14 mouse cellular contexts compared by ENCODE assay signal in genomic region chr1:18956276-18956675, GRCm38 (mm10).
"Had no signal": no experiment of that assay in that cellular context is flagged by ENCODE, and none has a peak within 500 bp of the region (broad histone marks: within the 10 kb centered on the region; RNA-seq: fewer than 3 reads in every experiment).

No protein-coding gene starts in this region.

- H3K27me3 ChIP-seq: midbrain, embryonic 12.5 days; stomach, embryonic 15.5 days had no signal

- H3K9me3 ChIP-seq: midbrain, embryonic 10.5 days; midbrain, embryonic 12.5 days; stomach, embryonic 15.5 days had no signal

- H3K9ac ChIP-seq: liver, embryonic 14.5 days; lung, embryonic 14.5 days; midbrain, embryonic 12.5 days; stomach, embryonic 15.5 days had no signal

- H3K4me1 ChIP-seq: midbrain, embryonic 10.5 days; midbrain, embryonic 12.5 days; stomach, embryonic 15.5 days had no signal

- H3K4me2 ChIP-seq: lung, embryonic 14.5 days; midbrain, embryonic 12.5 days; stomach, embryonic 15.5 days had no signal

- H3K27ac ChIP-seq: liver, embryonic 14.5 days; midbrain, embryonic 10.5 days; midbrain, embryonic 12.5 days; stomach, embryonic 15.5 days; stomach, postnatal 0 days had no signal

- H3K4me3 ChIP-seq: midbrain, embryonic 10.5 days; midbrain, embryonic 12.5 days; myocyte; stomach, embryonic 15.5 days had no signal

- DNase-seq: lung, adult 18-20 months; lung, embryonic 14.5 days; lung, postnatal 10 days; lung, postnatal 4 days; right cerebral cortex, postnatal 14 days; thymus, adult 2 months; thymus, postnatal 25 days; thymus, postnatal 4 days had no signal

- H3K36me3 ChIP-seq: midbrain, embryonic 10.5 days; midbrain, embryonic 12.5 days; stomach, embryonic 15.5 days had no signal
